In genomic region chr8:91640471-91640870, GRCm38 (mm10) we compare ENCODE assay signal across 22 mouse cellular contexts.
A peak's percentile ranks its signal among the peaks of the same experiment; 100 is the strongest.
DNase-seq lines count a peak whose midpoint lies in the region; ATAC-seq lines count a peak whose summit lies in the region.
"Had no signal": no experiment of that assay in that cellular context is flagged by ENCODE, and none has a peak within 500 bp of the region (broad histone marks: within the 10 kb centered on the region; RNA-seq: fewer than 3 reads in every experiment).

No protein-coding gene starts in this region.

- intact Hi-C loops in heart, postnatal 36 days (cut with DNase I), result no loop called here
- intact Hi-C loops in heart, postnatal 25 days (cut with DNase I), result no loop called here

- H3K27me3 ChIP-seq in midbrain, embryonic 10.5 days (ENCODE audit: low read depth, poor library complexity, severe bottlenecking), result peaks cover 17% of the 10 kb centered on the region; the same call in 1 of the 2 replicates
- no peaks in the 10 kb centered on the region for H3K27me3 ChIP-seq in midbrain, embryonic 16.5 days (ENCODE audit: control insufficient read depth, insufficient read depth, low read depth, low read length)

- no peak for ATAC-seq in midbrain, embryonic 16.5 days
- ATAC-seq: forebrain, embryonic 15.5 days had no signal

- peaks cover 3% of the 10 kb centered on the region for H3K36me3 ChIP-seq in midbrain, embryonic 10.5 days
- H3K36me3 ChIP-seq in midbrain, embryonic 16.5 days (ENCODE audit: control insufficient read depth, insufficient read depth, low read length), result no peaks in the 10 kb centered on the region
- H3K36me3 ChIP-seq: forebrain, embryonic 15.5 days; hindbrain, embryonic 13.5 days; neural tube, embryonic 15.5 days had no signal

- DNase-seq in adrenal gland, postnatal 14 days, result peak; percentile 43
- no peak for DNase-seq in adrenal gland, adult 2 months
- DNase-seq in heart, postnatal 36 days, result peak; percentile 27 to 36
- DNase-seq in heart, postnatal 25 days (ENCODE audit: low spot score), result no peak
- no peak for DNase-seq in midbrain, embryonic 10.5 days (ENCODE audit: low spot score)
- no peak for DNase-seq in thymus, postnatal 14 days
- no peak for DNase-seq in spleen, postnatal 14 days (ENCODE audit: low spot score in 2 of 2)
- DNase-seq: cerebellum, adult 11-12 months; cerebellum, postnatal 10 days; layer of hippocampus, adult 9-11 months; lung, embryonic 14.5 days; lung, postnatal 4 days had no signal

- no peak overlapping the region for H3K4me3 ChIP-seq in midbrain, embryonic 10.5 days
- H3K4me3 ChIP-seq in midbrain, embryonic 16.5 days (ENCODE audit: low read depth, low read length), result no peak overlapping the region
- H3K4me3 ChIP-seq: embryonic facial prominence, embryonic 10.5 days; forebrain, embryonic 15.5 days; heart, adult 2 months; hindbrain, embryonic 13.5 days; left cerebral cortex, adult 2 months; limb, embryonic 15.5 days; neural tube, embryonic 15.5 days had no signal

- WGBS in midbrain, embryonic 10.5 days, result 78% methylated on average over 7 of the region's 7 CpGs
- 74% methylated on average over 7 of the region's 7 CpGs for WGBS in midbrain, embryonic 16.5 days

- H3K9ac ChIP-seq in midbrain, embryonic 16.5 days (ENCODE audit: low read depth, low read length), result no peak overlapping the region
- H3K9ac ChIP-seq: forebrain, embryonic 15.5 days; hindbrain, embryonic 13.5 days; limb, embryonic 15.5 days; liver, embryonic 14.5 days; lung, embryonic 14.5 days; neural tube, embryonic 15.5 days had no signal

- peaks cover 8% of the 10 kb centered on the region; the same call in 1 of the 2 replicates for H3K4me1 ChIP-seq in midbrain, embryonic 10.5 days
- peaks cover 19% of the 10 kb centered on the region for H3K4me1 ChIP-seq in midbrain, embryonic 16.5 days (ENCODE audit: control insufficient read depth, insufficient read depth, low read length)
- H3K4me1 ChIP-seq: limb, embryonic 15.5 days had no signal

- H3K27ac ChIP-seq in midbrain, embryonic 10.5 days (replicated peaks), result 0 out of 2 replicates have a peak overlapping the region, but pooled peaks have one; percentile 3
- no peak overlapping the region for H3K27ac ChIP-seq in midbrain, embryonic 16.5 days (ENCODE audit: low read length)
- H3K27ac ChIP-seq: embryonic facial prominence, embryonic 10.5 days; forebrain, embryonic 15.5 days; heart, adult 2 months; hindbrain, embryonic 13.5 days; left cerebral cortex, adult 2 months; limb, embryonic 15.5 days; liver, embryonic 14.5 days; neural tube, embryonic 15.5 days; stomach, postnatal 0 days had no signal

- no peak overlapping the region for H3K4me2 ChIP-seq in midbrain, embryonic 16.5 days (ENCODE audit: low read length)
- H3K4me2 ChIP-seq: forebrain, embryonic 15.5 days; hindbrain, embryonic 13.5 days; limb, embryonic 15.5 days; lung, embryonic 14.5 days; neural tube, embryonic 15.5 days had no signal

- H3K9me3 ChIP-seq in midbrain, embryonic 10.5 days (replicated peaks), result no peaks in the 10 kb centered on the region
- H3K9me3 ChIP-seq in midbrain, embryonic 16.5 days (replicated peaks; ENCODE audit: control insufficient read depth, low read length, poor library complexity, severe bottlenecking), result no peaks in the 10 kb centered on the region
- H3K9me3 ChIP-seq: embryonic facial prominence, embryonic 10.5 days; forebrain, embryonic 15.5 days; hindbrain, embryonic 13.5 days; limb, embryonic 15.5 days; neural tube, embryonic 15.5 days had no signal

Comparison
In these comparisons a context has a peak if more than half of its experiments do, and no peak if none do; other contexts are left out.
1. DNase-seq: peak in adrenal gland, postnatal 14 days (single experiment) and heart, postnatal 36 days (2 of 2); none in adrenal gland, adult 2 months (single experiment), heart, postnatal 25 days (single experiment), midbrain, embryonic 10.5 days (single experiment), thymus, postnatal 14 days (single experiment) and spleen, postnatal 14 days (0 of 2).